Comparison of ENCODE assay signal across 17 mouse cellular contexts in genomic region chr15:83842419-83842818, GRCm38 (mm10).
DNase-seq lines count a peak whose midpoint lies in the region; ATAC-seq lines count a peak whose summit lies in the region.
"Had no signal": no experiment of that assay in that cellular context is flagged by ENCODE, and none has a peak within 500 bp of the region (broad histone marks: within the 10 kb centered on the region; RNA-seq: fewer than 3 reads in every experiment).

No protein-coding gene starts in this region.

- H3K9ac ChIP-seq in forebrain, embryonic 13.5 days, result no peak overlapping the region
- H3K9ac ChIP-seq in forebrain, embryonic 12.5 days, result no peak overlapping the region
- H3K9ac ChIP-seq in forebrain, embryonic 15.5 days (replicated peaks), result no peak overlapping the region
- no peak overlapping the region for H3K9ac ChIP-seq in midbrain, embryonic 11.5 days (ENCODE audit: low read length)
- H3K9ac ChIP-seq: heart, embryonic 13.5 days; hindbrain, embryonic 15.5 days had no signal

- no peaks in the 10 kb centered on the region for H3K27me3 ChIP-seq in forebrain, embryonic 13.5 days
- H3K27me3 ChIP-seq in forebrain, embryonic 12.5 days, result 0 out of 2 replicates have a peak, but pooled peaks cover 3% of the 10 kb centered on the region
- H3K27me3 ChIP-seq in forebrain, embryonic 15.5 days, result no peaks in the 10 kb centered on the region
- H3K27me3 ChIP-seq in midbrain, embryonic 11.5 days (ENCODE audit: control insufficient read depth, insufficient read depth, low read length), result no peaks in the 10 kb centered on the region; the same call in 1 of the 2 replicates
- H3K27me3 ChIP-seq: hindbrain, embryonic 15.5 days had no signal

- H3K36me3 ChIP-seq in forebrain, embryonic 13.5 days (ENCODE audit: poor library complexity, severe bottlenecking), result peaks cover 6% of the 10 kb centered on the region; the same call in 1 of the 2 replicates
- H3K36me3 ChIP-seq in forebrain, embryonic 12.5 days (replicated peaks), result no peaks in the 10 kb centered on the region
- H3K36me3 ChIP-seq in forebrain, embryonic 15.5 days, result peaks cover 2% of the 10 kb centered on the region; the same call in 1 of the 2 replicates
- H3K36me3 ChIP-seq in midbrain, embryonic 11.5 days (ENCODE audit: control insufficient read depth, insufficient read depth, low read length), result no peaks in the 10 kb centered on the region
- H3K36me3 ChIP-seq: embryonic facial prominence, embryonic 10.5 days; heart, embryonic 13.5 days; hindbrain, embryonic 15.5 days had no signal

- WGBS in forebrain, embryonic 13.5 days, result 66% methylated on average over 12 of the region's 12 CpGs
- 77% methylated on average over 12 of the region's 12 CpGs for WGBS in forebrain, embryonic 12.5 days
- 53% methylated on average over 12 of the region's 12 CpGs for WGBS in forebrain, embryonic 15.5 days
- WGBS in midbrain, embryonic 11.5 days, result 81% methylated on average over 12 of the region's 12 CpGs

- H3K9me3 ChIP-seq in forebrain, embryonic 13.5 days (replicated peaks), result no peaks in the 10 kb centered on the region
- H3K9me3 ChIP-seq in forebrain, embryonic 12.5 days, result no peaks in the 10 kb centered on the region
- no peaks in the 10 kb centered on the region for H3K9me3 ChIP-seq in forebrain, embryonic 15.5 days
- H3K9me3 ChIP-seq in midbrain, embryonic 11.5 days (ENCODE audit: control insufficient read depth, low read length), result no peaks in the 10 kb centered on the region
- H3K9me3 ChIP-seq: embryonic facial prominence, embryonic 10.5 days; heart, embryonic 13.5 days; hindbrain, embryonic 15.5 days had no signal

- no peak overlapping the region for H3K4me2 ChIP-seq in forebrain, embryonic 13.5 days
- H3K4me2 ChIP-seq in forebrain, embryonic 12.5 days, result no peak overlapping the region
- H3K4me2 ChIP-seq in forebrain, embryonic 15.5 days (replicated peaks), result no peak overlapping the region
- H3K4me2 ChIP-seq in midbrain, embryonic 11.5 days, result no peak overlapping the region
- H3K4me2 ChIP-seq: heart, embryonic 13.5 days; hindbrain, embryonic 15.5 days had no signal

- H3K4me1 ChIP-seq in forebrain, embryonic 13.5 days, result peaks cover 70% of the 10 kb centered on the region
- H3K4me1 ChIP-seq in forebrain, embryonic 12.5 days, result peaks cover 60% of the 10 kb centered on the region
- H3K4me1 ChIP-seq in forebrain, embryonic 15.5 days, result peaks cover 80% of the 10 kb centered on the region
- H3K4me1 ChIP-seq in midbrain, embryonic 11.5 days (ENCODE audit: control insufficient read depth, insufficient read depth, low read length), result peaks cover 20% of the 10 kb centered on the region
- H3K4me1 ChIP-seq: heart, embryonic 13.5 days had no signal

- peak overlapping the region; percentile 70 for H3K27ac ChIP-seq in forebrain, embryonic 13.5 days
- H3K27ac ChIP-seq in forebrain, embryonic 12.5 days, result no peak overlapping the region
- peak overlapping the region; percentile 87 for H3K27ac ChIP-seq in forebrain, embryonic 15.5 days (replicated peaks)
- H3K27ac ChIP-seq in midbrain, embryonic 11.5 days (ENCODE audit: low read depth, low read length), result no peak overlapping the region
- H3K27ac ChIP-seq: embryonic facial prominence, embryonic 10.5 days; heart, embryonic 13.5 days; hindbrain, embryonic 15.5 days had no signal

- DNase-seq in right cerebral cortex, postnatal 4 days, result peak; percentile 31
- no peak for DNase-seq in right cerebral cortex, postnatal 14 days
- no peak for DNase-seq in midbrain, embryonic 11.5 days (ENCODE audit: low spot score, missing footprints)
- no peak for DNase-seq in embryo, embryonic 10 days (ENCODE audit: low spot score)
- DNase-seq: adrenal gland, adult 2 months; adrenal gland, postnatal 25 days; cerebellum, adult 2 months; gastrocnemius, postnatal 25 days; heart, adult 11 months; heart, postnatal 36 days had no signal

- ATAC-seq in forebrain, embryonic 13.5 days, result no peak
- no peak for ATAC-seq in forebrain, embryonic 12.5 days (ENCODE audit: low FRiP score)
- ATAC-seq in forebrain, embryonic 15.5 days (replicated peaks), result no peak
- no peak for ATAC-seq in midbrain, embryonic 11.5 days (ENCODE audit: low FRiP score)
- ATAC-seq: intestine, embryonic 16.5 days had no signal

- no peak overlapping the region for H3K4me3 ChIP-seq in forebrain, embryonic 13.5 days
- no peak overlapping the region for H3K4me3 ChIP-seq in forebrain, embryonic 12.5 days (replicated peaks)
- H3K4me3 ChIP-seq in forebrain, embryonic 15.5 days, result no peak overlapping the region
- H3K4me3 ChIP-seq in midbrain, embryonic 11.5 days (ENCODE audit: low read depth, low read length), result no peak overlapping the region
- H3K4me3 ChIP-seq: embryonic facial prominence, embryonic 10.5 days; heart, embryonic 13.5 days; hindbrain, embryonic 15.5 days had no signal

Comparison
In these comparisons a context has a peak if more than half of its experiments do, and no peak if none do; other contexts are left out.
1. H3K27ac ChIP-seq: peak in forebrain, embryonic 13.5 days (single experiment) and forebrain, embryonic 15.5 days (single experiment); none in forebrain, embryonic 12.5 days (single experiment) and midbrain, embryonic 11.5 days (single experiment).